Mouse (Mus musculus): ENCODE measurements around the gene Itga9.

Gene Itga9

GRCm38 (mm10) chr9:118647495-118647894 lies 41.0 kb downstream of the Itga9 start:
- in situ Hi-C loops (cut with MseI, MboI) = no loop called here

- in situ Hi-C loops (cut with MseI, MboI) = no loop called here
These were observed 44.5 kb downstream of the Itga9 start for GRCm38 (mm10) chr9:118650976-118651375.

- in situ Hi-C loops (cut with MseI, MboI) = no loop called here
These were observed 45.4 kb downstream of the Itga9 start for GRCm38 (mm10) chr9:118651939-118652338.

- in situ Hi-C loops (cut with MseI, MboI) = no loop called here
These were observed 46.9 kb downstream of the Itga9 start for GRCm38 (mm10) chr9:118653436-118653835.

- in situ Hi-C loops (cut with MseI, MboI) = no loop called here
These were observed 48.5 kb downstream of the Itga9 start for GRCm38 (mm10) chr9:118654969-118655368.

GRCm38 (mm10) chr9:118655726-118656125 lies 49.2 kb downstream of the Itga9 start:
- in situ Hi-C loops (cut with MseI, MboI) = no loop called here

GRCm38 (mm10) chr9:118658159-118658558 lies 51.7 kb downstream of the Itga9 start:
- in situ Hi-C loops (cut with MseI, MboI) = no loop called here

GRCm38 (mm10) chr9:118659809-118660208 lies 53.3 kb downstream of the Itga9 start:
- in situ Hi-C loops (cut with MseI, MboI) = no loop called here

- in situ Hi-C loops (cut with MseI, MboI) = no loop called here
These were observed 53.8 kb downstream of the Itga9 start for GRCm38 (mm10) chr9:118660259-118660658.

GRCm38 (mm10) chr9:118662026-118662425 lies 55.5 kb downstream of the Itga9 start:
- in situ Hi-C loops (cut with MseI, MboI) = no loop called here

GRCm38 (mm10) chr9:118662476-118662875 lies 56.0 kb downstream of the Itga9 start:
- in situ Hi-C loops (cut with MseI, MboI) = no loop called here

GRCm38 (mm10) chr9:118663938-118664337 lies 57.4 kb downstream of the Itga9 start:
- in situ Hi-C loops (cut with MseI, MboI) = no loop called here

- in situ Hi-C loops (cut with MseI, MboI) = no loop called here
These were observed 59.6 kb downstream of the Itga9 start for GRCm38 (mm10) chr9:118666069-118666468.

- in situ Hi-C loops (cut with MseI, MboI) = no loop called here
These were observed 63.2 kb downstream of the Itga9 start for GRCm38 (mm10) chr9:118669696-118670095.

GRCm38 (mm10) chr9:118674277-118674676 lies 67.8 kb downstream of the Itga9 start:
- in situ Hi-C loops (cut with MseI, MboI) = no loop called here

- in situ Hi-C loops (cut with MseI, MboI) = no loop called here
These were observed 68.3 kb downstream of the Itga9 start for GRCm38 (mm10) chr9:118674761-118675160.

GRCm38 (mm10) chr9:118675573-118676170 lies 69.2 kb downstream of the Itga9 start:
- in situ Hi-C loops (cut with MseI, MboI) = no loop called here

- in situ Hi-C loops (cut with MseI, MboI) = no loop called here
These were observed 70.2 kb downstream of the Itga9 start for GRCm38 (mm10) chr9:118676692-118677091.

GRCm38 (mm10) chr9:118677349-118677748 lies 70.9 kb downstream of the Itga9 start:
- in situ Hi-C loops (cut with MseI, MboI) = no loop called here

- in situ Hi-C loops (cut with MseI, MboI) = no loop called here
These were observed 71.7 kb downstream of the Itga9 start for GRCm38 (mm10) chr9:118678020-118678750.

GRCm38 (mm10) chr9:118678759-118679158 lies 72.3 kb downstream of the Itga9 start:
- in situ Hi-C loops (cut with MseI, MboI) = no loop called here

- in situ Hi-C loops (cut with MseI, MboI) = no loop called here
These were observed 75.0 kb downstream of the Itga9 start for GRCm38 (mm10) chr9:118681506-118681905.

GRCm38 (mm10) chr9:118682154-118682553 lies 75.7 kb downstream of the Itga9 start:
- in situ Hi-C loops (cut with MseI, MboI) = no loop called here
